Mouse (Mus musculus) cerebellum, adult 18-20 months (tissue): ENCODE results near the gene Acd.

Experiments used
- DNase-seq, 2 experiments: peaks; one replicate each; pipeline ENCODE4 v3.0.0; 2021

Acd gene

DNA sequence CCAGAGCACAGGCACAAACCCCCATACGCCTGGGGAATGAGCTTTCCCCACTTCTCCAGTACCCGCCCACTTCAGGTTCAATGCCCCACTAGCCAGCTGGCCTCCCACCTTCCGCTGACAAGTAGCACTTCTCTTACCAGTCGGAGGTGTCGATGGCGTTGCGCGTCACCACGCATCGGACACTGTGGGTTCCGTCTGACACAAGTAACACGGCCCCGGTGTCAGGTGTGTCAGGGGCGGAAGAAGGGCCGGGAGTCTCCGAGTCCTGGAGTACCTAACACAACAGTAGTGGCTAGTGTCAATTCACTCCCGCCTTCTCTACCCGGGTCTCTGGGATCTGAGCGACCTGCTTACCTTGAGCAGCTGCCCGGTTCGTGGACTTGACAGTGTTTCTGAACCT lies 336 bp downstream of the Acd start:
- peak in 1 of 2 experiments; percentile 66 for DNase-seq

- no peak for DNase-seq
These were observed 1.2 kb downstream of the Acd start for GRCm38 (mm10) chr8:105699488-105700215.

DNA sequence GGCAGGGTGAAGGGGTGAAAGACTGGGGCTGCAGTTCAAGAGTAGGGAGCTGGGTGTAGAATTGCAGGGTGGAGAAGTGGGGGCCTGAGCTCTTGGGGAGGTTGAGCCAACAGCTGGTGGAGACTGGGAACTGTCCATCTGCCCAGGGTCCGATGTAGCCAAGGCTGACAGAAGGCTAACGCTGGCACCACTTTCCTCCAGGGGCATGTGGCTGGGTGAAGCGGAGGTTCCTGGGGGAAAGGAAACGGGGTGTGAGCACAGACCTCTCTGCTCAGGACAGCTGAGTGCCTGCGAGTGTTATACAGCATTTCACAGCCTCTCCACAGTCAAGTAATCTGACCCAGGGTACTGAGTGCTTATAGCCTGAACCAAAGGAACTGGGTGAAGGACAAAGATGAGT lies 2.2 kb downstream of the Acd start:
- peak in 1 of 2 experiments; percentile 22 for DNase-seq

DNA sequence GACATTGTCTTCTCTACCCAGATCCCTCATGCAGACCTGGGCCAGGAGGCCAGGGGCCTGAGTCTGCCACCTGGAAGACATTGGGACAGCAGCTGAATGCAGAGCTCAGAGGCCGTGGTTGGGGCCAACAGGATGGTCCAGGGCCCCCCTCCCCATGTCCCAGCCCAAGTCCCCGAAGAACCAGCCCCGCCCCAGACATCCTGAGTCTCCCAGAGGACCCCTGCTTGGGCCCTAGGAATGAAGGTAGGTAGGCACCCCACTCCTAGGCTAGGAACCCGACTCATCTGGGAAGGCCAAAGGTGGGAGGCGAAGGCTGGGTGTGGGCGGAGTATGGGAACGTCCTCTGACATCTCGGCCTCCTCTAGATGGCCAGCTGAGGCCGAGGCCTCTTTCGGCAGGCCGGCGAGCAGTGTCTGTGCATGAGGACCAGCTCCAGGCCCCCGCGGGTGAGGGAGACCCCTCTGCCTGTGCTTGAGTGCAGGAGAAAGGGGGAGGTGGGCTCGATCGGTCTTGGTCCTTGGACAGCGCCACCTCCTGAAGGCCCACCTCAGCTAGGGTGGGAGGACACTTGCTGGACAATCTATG lies 3.6 kb downstream of the Acd start:
- DNase-seq, result no peak

DNA sequence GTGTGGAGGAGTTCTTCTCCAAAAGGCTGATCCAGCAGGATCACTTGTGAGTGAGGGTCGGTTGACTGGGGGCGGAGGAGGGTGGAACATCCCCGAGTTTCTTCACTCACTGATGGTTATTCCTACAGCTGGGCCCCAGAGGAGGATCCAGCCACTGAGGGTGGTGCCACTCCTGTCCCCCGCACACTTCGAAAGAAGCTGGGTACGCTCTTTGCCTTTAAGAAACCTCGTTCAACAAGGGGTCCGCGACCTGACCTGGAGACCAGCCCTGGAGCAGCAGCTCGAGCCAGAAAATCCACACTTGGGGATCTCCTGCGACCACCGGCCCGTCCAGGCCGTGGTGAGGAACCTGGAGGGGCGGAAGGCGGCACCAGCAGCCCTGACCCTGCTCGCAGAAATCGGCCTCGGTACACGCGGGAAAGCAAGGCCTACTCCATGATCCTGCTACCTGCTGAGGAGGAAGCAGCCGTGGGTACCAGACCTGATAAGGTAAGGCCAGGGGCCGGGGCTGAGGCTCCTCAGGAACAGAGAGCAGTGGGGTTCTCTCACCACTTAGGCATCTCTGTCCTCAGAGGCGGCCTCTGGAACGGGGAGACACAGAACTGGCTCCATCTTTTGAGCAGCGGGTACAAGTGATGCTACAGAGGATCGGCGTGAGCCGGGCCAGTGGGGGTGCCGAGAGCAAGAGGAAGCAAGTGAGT lies 5.7 kb downstream of the Acd start:
- DNase-seq, result peak in 1 of 2 experiments; percentile 50

- peak; percentile 68 to 76 for DNase-seq
These were observed 6.7 kb downstream of the Acd start for GRCm38 (mm10) chr8:105694051-105694799.

DNA sequence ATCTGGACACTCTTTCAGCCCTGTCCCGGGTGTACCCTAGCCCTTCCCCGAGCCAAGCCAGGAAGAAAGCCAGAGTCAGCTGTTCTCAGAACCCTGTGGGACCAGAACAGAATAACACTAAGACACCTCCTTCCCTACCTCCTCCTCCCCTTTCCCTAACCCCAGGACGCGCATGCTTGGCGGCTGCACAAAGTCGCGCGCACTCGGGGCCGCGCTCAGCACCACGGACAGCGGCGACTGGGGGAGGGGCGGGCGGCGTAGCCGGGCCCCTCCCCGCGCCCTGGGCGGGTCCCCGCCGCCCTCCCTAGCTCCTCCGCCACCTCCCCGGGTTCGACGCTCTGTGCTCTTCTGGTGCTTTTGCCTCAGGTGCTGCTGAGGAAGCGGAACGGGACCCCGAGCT lies 7.3 kb downstream of the Acd start:
- DNase-seq, result peak; percentile 87 to 92

GRCm38 (mm10) chr8:105692449-105693182 lies 8.3 kb downstream of the Acd start:
- peak in 1 of 2 experiments; percentile 17 for DNase-seq

DNA sequence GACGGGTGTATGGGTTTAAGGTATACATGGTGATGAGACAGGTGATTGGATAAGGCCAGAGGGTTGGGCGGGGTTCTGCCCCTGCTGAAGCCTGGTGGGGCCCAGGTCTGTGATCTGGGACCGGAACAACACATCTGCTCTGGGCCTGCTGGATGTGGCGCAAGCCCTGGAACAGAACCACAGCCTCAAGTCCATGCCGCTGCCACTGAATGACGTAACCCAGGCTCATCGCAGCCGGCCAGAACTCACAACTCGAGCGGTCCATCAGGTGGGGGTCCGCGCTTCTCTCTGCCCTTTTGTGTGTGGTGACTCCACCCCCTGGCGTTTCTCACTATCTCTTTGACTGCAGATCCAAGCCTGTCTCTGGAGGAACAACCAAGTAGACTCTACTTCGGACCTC lies 9.9 kb downstream of the Acd start:
- no peak for DNase-seq

GRCm38 (mm10) chr8:105689983-105690360 lies 10.9 kb downstream of the Acd start:
- DNase-seq, result no peak

DNA sequence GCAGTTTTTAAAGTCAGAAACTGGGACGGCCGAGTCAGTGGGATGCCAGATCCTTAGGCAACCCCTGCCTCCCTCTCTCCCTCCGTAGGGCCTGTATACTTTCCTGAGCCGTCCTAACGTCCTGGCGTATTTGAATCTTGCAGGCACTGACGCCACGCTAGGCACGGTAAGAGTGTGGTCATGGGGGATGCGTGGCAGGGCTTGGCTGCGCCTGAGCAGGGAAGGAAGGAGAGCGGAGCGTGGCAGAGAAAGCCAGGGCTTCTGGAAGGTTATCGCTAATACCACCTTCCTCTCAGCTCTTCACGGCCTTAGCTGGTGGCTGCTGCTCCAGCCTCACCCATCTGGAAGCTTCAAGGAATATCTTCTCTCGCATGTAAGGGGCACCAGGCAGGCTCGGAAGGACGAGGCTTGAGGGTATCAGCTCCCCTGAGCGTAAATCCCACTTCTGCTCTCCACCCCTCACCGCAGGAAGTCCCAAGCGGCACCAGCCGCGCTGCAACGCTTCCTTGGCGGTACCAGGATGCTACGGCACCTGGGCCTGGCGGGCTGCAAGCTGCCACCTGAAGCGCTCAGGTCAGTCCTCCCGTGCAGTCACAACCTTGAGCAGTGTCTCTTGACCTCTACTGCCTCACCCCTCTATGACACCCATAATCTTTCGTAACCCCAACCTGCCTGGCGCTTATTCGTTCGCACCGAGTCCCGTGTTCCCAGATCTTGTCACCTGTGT lies 11.5 kb downstream of the Acd start:
- no peak for DNase-seq

DNA sequence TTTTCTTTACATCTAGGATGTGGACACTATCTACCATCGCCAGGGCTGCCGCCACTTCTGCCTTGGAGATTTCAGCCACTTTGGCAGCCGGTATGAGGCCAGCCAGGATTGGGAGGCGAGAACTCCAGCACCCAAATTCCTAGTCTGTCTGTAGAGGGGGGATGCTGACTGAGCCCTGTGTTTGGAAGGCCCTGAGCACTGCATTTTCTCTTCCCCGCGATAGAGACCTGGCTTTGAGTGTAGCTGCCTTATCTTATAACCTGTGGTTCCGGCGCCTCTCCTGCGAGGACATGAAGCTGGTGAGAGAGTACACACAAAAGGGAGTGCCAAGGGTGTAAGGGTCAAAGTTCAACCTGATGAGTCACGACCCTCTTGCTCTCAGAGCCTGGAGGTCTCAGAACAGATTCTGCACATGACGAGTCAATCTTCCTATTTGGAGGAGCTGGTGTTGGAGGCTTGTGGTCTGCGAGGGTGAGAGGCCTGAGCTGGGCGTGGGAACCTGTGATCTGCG lies 12.6 kb downstream of the Acd start:
- DNase-seq, result no peak

- no peak for DNase-seq
These were observed 13.4 kb downstream of the Acd start for GRCm38 (mm10) chr8:105687512-105687911.

GRCm38 (mm10) chr8:105686551-105686950 lies 14.4 kb downstream of the Acd start:
- DNase-seq, result no peak

DNA sequence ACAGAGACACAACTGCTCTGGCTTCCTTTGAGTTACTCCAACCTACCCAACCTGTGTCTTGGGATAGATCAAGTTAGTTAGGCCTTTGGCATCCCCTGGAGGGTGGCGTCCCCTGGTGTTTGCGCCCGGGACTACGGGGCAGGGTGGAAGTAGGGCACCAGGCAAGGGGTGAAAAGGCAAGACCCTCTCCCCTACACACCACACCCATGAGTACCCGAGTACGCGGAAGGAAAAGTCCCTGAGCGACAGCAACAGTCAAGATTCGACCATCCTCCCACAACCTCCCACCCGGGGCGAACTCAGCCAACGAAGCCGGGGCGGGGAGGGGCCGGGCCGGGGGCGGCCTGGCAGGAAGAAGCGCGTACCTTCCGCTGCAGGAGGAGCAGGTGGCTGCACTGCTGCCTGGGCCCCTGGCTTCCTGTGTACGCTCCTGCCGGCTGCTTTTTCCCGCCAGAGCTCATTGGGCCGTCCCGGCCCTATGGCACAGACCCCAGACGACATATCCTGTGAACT lies 15.1 kb downstream of the Acd start, which contains the start of gene Carmil2:
TSS of gene Carmil2 (plus strand) at position 479 of the 513 bp plus-strand sequence.
- DNase-seq, result peak; percentile 42 to 54

DNA sequence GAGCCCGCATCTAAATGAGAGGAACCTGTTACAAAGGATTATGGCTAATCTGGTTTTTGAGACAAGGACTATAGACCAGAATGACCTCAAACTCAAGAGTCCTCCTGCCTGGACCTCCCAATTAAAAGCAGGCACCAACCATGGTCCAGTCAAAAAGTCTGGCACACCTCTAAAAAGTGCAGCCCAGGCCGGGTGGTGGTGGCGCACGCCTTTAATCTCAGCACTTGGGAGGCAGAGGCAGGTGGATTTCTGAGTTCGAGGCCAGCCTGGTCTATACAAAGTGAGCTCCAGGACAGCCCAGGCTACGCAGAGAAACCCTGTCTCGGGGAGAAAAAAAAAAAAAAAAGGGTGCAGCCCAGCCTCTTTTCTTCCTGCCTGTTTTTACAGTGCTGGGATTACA lies 15.6 kb downstream of the Acd start:
- DNase-seq, result no peak

DNA sequence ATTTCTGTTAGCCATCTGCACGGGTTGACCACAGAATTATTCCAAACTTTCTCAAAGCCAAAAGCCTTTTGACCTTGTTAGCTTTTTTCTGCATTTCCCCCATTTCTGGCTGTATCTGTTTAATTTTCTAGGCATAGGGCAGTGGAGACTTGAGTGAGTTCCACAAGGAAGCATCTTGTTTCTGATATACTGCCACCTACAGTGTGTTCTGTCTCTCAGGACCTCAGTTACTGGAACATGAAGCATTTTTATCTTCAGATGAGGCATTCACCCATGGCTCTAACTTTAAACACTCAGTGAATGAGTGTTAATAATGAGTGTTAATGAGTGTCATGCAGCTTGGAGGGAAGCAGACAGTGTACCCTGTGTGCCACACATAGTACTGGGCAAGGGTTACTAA lies 23.0 kb downstream of the Acd start:
- no peak for DNase-seq

DNA sequence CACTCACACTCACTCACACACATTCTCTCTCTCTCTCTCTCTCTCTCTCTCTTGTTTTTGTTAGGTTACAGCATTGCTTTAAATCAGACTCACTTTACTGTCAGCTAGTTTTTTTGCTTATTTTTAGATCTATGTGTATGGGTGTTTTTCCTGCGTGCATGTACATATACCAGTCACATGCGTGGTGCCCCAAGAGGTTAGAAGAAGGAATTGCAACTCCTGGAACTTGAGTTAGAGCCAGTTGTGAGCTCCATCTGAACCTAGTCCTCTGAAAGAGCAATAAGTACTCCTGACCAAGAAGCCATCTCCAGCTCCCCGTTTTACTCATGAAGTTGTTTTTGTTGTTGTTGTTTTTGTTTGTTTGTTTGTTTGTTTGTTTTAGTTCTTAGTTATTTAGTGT lies 39.7 kb downstream of the Acd start:
- peak; percentile 31 to 39 for DNase-seq

- no peak for DNase-seq
These were observed 43.3 kb downstream of the Acd start for GRCm38 (mm10) chr8:105657641-105658040.

GRCm38 (mm10) chr8:105648929-105649328 lies 52.0 kb downstream of the Acd start:
- no peak for DNase-seq
